Mouse (Mus musculus) retina, postnatal 7 days (tissue): ENCODE data around the gene Wwtr1.

ENCODE experiments used
- DNase-seq: peaks from one replicate; pipeline ENCODE4 v3.0.0-alpha.2; 2012; ENCODE audit warnings: low read depth, low spot score

Wwtr1 gene

DNA sequence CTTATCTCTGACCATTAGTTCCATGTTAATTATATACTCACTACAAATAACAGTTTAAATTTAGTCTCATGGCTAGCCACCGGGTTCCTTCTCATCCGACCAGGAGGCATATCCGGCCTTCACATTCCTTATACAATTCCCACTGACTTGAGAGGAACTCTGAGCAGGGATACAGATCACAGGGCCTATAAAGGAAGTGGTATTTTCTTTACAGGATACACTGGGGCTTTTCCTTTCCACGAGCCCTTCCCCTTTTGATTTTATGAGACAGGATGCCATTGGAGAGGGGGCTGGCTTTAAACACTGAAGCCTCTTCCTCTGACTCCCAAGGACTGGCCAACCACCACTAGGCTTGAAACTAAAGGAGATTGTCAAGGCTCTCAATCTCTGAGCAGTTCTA, 59.6 kb downstream of the Wwtr1 start:
- DNase-seq = no peak

- no peak for DNase-seq
Measured at GRCm38 (mm10) chr3:57515044-57515443, 60.7 kb downstream of the Wwtr1 start.

GRCm38 (mm10) chr3:57511816-57512586, 63.7 kb downstream of the Wwtr1 start:
- no peak for DNase-seq

GRCm38 (mm10) chr3:57509945-57510675, 65.6 kb downstream of the Wwtr1 start:
- DNase-seq = no peak

DNA sequence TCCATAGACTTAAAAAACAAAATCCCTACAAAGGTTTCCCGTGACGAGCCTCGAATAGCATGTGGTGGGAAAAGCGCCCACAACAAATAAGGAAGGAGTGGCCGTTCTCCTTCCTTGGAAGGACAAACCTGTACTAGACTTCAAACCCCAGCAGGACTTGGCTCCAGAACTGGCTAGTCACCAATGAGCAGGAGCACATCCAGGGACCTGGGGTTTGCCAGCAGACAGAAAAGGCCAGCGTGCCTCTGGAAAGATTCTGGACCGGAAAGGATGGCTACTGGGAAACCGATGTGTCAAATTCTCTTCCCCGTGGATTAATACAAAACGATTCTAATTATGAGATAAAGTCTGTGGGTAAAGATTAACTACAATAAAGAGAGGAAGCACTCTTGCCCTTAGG, 69.7 kb downstream of the Wwtr1 start:
- DNase-seq = no peak

GRCm38 (mm10) chr3:57504756-57505155, 71.0 kb downstream of the Wwtr1 start:
- DNase-seq = no peak

DNA sequence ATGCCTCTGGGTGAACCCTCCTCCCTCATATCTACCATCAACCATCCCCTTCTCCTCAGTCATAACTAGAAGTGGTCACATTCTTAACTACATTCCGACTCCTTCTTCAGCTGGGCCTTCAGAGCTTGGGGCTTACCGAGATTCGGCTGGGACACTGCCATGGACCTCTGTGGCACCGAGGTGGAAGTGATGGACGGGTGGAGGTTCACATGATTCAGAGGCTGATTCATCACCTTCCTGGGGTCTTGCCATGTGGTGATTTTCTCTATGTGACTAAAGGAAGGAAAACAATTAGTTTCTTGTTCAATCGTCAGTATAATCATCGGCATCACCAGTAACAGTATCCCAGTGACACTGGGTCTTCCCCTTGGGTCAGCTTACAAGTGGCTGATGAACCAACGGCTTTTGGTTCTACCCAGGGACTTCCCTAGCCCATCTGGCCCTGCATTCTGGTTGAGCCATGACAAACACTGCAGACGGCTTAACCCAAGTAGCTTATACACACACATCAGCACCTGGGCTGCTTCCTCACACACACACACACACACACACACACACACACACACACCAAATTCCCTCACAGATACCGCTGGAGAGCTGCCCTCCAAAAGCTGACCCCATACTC, 74.0 kb downstream of the Wwtr1 start:
- DNase-seq = no peak

GRCm38 (mm10) chr3:57500846-57501245, 74.9 kb downstream of the Wwtr1 start:
- no peak for DNase-seq

GRCm38 (mm10) chr3:57497791-57498190, 77.9 kb downstream of the Wwtr1 start:
- DNase-seq = no peak

GRCm38 (mm10) chr3:57496428-57496827, 79.3 kb downstream of the Wwtr1 start:
- DNase-seq = no peak

GRCm38 (mm10) chr3:57487455-57488153, 88.1 kb downstream of the Wwtr1 start:
- no peak for DNase-seq

- DNase-seq = no peak
Measured at GRCm38 (mm10) chr3:57486068-57486467, 89.6 kb downstream of the Wwtr1 start.

DNA sequence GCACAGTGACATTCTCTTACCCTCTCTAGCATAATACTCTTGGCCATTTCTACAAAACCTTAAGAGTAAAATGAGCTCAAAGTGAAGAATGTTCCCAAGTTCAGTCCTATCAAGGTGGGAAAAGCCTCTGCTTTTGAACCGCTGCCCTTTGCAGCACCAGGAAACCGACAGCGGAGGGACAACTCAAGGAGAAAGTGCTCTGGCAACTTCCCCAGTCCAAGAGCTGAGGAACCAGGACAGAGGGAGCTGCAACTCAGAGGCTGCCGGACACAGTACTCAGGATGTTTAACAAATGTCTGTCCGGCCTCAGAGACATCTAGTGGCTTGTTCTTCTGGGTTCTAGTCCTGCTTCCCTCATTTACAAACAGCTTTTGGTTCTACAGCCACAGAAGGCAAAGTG, 93.7 kb downstream of the Wwtr1 start:
- no peak for DNase-seq

DNA sequence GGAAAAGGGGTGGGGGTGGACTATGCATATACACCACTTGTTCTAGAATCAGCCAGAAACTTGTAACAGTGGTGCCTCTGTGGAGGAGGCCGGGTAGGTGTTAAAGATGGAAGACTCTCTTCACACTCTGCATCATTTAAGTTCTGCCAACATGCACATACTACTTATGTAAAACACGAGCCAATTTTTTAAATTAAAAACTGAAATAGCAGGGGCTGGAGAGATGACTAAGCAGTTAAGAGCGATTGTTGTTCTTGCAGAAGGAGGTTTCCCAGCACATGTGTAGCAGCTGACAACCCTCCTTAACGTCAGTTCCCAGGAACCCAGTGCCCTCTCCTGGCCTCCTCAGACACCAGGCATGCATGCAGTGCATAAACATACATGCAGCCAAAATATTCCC, 95.1 kb downstream of the Wwtr1 start:
- no peak for DNase-seq

DNA sequence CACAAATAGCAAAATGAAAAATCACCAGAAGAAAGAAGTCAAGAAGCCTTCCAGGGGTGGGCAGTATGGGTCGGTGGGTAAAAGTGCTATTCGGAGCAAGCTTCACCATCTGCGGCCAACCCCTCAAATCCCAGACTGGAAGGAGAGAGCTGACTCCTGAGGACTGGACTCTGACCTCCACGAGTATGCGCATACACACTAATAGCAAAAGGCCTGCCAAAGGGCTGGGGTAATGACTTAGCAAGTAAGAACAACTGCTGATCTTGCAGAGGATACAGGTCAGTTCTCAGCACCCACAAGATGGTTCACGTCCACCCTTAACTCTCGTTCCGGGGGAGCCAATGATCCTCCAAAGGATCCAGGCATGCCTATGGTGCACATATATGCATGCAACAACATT, 101.3 kb downstream of the Wwtr1 start:
- DNase-seq = no peak

DNA sequence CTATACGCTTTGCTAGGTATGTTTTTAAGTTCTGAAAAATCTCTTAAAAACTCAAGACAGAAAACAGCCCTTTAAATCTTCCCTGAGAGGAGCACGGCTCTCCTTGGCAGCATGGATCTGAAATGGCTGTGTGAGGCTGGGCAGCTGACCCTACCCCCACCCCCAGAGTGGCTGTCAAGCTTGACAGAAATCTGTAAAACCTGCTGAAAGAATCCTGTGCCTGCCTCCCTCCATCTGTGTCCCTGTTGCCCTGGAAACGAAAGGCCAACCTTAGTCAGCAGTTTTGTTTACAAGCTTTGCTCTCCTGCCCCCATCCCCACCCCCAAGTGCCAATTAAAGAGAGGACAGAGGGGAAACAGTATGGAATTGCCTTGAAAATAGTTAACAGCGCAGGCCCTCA, 103.3 kb downstream of the Wwtr1 start:
- DNase-seq = no peak

GRCm38 (mm10) chr3:57470981-57471601, 104.6 kb downstream of the Wwtr1 start:
- DNase-seq = no peak

GRCm38 (mm10) chr3:57470326-57470725, 105.4 kb downstream of the Wwtr1 start:
- DNase-seq = peak; percentile 28

- no peak for DNase-seq
Measured at GRCm38 (mm10) chr3:57469325-57469724, 106.4 kb downstream of the Wwtr1 start.

DNA sequence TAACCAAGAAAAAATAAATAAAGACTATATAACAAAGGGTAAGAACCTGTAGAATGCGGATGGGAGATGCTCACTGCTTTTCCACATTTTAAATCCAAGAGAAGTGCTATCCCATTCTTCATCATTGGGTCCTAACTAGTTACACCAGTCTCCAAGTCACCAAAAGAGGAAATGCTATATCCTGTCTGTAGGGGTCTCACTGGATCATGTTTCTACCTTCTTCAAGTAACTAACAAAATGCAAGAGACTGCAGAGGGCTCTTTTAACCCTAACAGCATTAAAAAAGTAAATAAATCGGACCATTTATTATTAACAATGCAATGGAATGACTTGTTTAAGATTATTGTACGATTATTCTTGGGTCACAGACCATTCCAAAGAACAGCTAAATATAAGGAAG, 109.4 kb downstream of the Wwtr1 start:
- DNase-seq = no peak

DNA sequence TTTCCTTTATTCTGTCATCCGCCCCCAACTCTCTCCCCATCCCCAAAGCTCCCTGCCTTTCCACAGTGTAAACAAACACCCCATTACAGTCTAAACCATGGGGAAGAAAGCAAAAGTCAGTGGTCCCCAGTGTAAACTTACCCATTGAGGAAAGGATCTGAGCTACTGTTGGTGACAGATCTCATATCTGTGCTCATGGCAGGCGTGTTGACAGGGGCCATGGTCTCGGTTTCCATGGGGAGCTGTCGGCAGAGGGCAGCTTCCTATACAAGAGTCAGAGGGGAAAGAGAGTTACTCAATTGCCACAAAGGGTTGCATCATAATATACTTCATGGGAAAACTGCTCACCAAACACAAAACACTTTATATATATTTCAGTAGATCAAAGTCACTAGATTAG, 112.4 kb downstream of the Wwtr1 start:
- DNase-seq = no peak

GRCm38 (mm10) chr3:57458652-57459051, 117.1 kb downstream of the Wwtr1 start:
- no peak for DNase-seq
